Mouse (Mus musculus) urinary bladder, postnatal 25 days (tissue): ENCODE data around the gene Carns1.
"Not testable (repeated sequence)": the region's sequence is repeated elsewhere in the genome, so short reads cannot be mapped to it uniquely, and the experiment has no call there.

Source experiments
- DNase-seq: peaks from one replicate; pipeline ENCODE4 v3.0.0; 2022; ENCODE audit warnings: low spot score

Gene Carns1

DNA sequence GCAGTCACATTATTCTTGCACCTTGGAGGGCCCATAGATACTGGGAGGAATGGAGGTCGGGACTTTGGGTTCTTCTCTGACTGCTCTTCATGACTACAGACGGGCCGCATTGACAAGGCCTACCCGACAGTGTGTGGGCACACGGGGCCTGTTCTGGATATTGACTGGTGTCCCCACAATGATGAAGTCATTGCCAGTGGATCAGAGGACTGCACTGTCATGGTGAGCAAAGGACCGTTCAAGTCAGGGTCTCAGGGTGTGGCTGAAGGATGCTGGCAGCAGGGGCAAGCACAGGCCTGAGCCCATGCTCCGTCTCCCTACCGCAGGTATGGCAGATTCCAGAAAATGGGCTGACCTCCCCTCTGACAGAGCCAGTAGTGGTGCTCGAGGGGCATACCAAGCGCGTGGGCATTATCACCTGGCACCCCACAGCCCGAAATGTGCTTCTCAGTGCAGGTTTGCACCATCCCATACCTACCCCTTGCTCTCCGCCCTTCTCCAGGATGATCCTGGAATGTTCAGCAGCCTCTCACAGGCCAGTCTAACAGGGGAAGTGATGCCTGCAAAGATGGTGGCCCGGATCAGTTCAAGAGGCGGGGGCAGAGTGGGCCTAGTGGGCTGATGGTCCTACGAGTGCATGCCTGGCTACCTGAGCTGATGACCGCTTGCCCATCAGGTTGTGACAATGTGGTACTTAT is 25.4 kb downstream of the Carns1 start:
- no peak for DNase-seq

DNA sequence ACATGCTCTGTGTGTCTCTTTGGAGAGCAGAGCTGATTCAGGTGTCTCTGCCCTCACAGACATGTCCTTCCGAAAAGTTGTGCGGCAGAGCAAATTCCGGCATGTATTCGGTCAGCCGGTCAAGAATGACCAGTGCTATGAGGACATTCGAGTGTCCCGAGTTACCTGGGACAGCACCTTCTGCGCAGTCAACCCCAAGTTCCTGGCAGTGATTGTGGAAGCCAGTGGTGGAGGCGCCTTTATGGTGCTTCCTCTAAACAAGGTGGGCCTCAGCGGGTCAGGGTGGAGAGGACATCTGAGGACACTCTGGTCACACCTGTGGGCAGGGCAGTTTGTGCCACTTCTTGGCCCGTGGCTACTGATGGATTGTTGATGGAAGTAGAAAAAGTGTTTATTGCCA is 26.0 kb downstream of the Carns1 start:
- no peak for DNase-seq

GRCm38 (mm10) chr19:4148819-4149218 is 26.5 kb downstream of the Carns1 start:
- no peak for DNase-seq

DNA sequence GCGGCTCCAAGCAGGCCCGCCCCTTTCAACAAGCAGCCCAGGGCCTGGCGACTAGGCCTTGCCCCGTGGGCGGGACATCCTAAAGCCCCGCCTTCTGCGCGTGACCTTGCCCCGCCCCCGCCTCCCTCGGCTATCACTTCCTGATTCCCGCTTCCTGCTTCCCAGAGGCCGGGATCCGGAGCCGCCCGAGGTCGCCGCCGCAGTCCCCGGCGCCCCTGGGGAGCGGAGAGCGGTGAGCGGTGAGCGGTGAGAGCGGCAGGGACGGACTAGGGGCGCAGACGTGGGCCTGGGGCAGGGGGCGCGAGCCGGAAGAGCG is 26.8 kb downstream of the Carns1 start, which contains the start of gene Coro1b:
Gene Coro1b, plus strand, starts transcription at position 129 of the 316 bp plus-strand sequence.
- peak; percentile 98 for DNase-seq

DNA sequence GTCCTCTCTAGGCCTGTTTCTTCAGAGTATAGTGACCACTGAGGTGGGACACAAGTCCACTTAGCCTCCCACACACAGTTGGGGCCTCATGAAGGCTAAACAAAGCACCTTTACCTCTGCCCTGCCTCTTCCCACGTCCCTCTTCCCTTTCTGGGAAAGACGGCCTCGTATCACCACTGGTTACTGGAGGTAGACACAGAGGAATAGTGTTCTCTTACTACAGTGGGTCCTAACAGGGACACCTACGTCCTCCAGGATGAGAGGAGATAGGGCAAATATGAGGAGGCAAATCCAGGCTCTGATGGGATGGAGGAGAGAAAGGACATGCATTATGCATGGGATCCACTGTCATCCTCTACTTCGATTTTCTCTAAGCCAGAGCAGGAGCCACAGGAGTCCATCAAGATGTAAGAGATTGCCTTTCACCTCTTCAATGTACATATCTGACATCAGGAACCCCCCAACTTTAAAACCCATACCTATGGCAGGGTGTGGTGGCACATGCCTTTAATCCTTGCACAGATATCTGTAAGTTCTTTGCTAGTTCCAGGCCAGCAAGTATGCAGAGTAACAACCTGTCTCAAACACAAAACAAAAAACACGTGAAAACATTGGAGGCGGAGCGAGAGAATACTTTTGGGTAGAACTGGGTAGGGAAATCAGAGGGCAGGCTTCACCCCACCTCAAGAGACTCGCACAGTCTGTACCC is 27.3 kb downstream of the Carns1 start:
- DNase-seq: no peak

DNA sequence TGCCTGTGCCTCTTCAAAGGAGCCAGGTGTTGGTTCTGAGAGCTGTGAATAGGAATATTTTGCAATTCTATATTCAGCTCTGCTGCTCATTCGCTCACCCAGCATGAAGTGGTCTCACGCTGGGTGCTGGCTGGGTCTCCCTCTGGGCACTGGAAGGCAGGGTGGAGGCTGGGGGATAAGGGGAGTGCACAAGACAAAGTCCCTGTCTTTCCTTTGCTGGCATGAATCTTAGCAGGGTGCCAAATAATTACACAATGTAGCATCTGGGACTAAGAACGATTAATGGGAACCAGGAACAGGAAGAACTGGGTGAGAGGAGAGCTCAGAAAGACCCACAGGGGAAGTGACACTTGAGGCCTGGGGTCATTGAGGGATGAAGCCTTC is 28.3 kb downstream of the Carns1 start:
- DNase-seq: no peak

DNA sequence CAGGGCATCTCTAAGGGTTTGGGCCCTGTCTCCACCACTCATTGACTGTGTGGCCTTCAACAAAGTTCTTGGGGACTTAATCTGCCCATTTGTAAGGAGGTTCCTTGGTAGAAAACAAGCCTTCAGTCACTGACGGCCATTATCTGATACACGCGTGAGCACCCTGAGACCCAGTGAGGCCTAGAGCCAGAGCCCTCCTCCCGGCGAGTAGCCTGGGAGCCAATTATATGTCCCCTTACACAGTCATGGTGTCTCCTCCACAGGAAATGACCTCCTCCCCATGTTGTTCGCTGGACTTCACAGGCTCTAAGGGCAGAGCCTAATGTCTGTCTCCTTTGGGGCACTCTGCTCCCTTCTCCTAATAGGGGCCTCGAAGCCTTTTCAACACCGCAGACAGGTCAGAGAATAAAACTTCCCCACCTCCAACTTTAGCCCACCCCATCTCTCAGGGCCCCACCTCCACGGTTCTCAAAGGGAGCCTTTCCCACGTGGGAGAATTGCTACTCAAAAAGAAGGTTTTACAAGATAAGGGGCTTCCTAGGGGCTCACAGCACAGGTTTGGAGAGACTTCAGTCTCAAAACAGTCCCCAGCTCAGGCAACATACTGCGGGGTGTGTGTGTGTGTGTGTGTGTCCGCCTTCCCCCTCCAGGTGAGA is 28.8 kb downstream of the Carns1 start:
- no peak for DNase-seq

GRCm38 (mm10) chr19:4145936-4146335 is 29.3 kb downstream of the Carns1 start:
- no peak for DNase-seq

DNA sequence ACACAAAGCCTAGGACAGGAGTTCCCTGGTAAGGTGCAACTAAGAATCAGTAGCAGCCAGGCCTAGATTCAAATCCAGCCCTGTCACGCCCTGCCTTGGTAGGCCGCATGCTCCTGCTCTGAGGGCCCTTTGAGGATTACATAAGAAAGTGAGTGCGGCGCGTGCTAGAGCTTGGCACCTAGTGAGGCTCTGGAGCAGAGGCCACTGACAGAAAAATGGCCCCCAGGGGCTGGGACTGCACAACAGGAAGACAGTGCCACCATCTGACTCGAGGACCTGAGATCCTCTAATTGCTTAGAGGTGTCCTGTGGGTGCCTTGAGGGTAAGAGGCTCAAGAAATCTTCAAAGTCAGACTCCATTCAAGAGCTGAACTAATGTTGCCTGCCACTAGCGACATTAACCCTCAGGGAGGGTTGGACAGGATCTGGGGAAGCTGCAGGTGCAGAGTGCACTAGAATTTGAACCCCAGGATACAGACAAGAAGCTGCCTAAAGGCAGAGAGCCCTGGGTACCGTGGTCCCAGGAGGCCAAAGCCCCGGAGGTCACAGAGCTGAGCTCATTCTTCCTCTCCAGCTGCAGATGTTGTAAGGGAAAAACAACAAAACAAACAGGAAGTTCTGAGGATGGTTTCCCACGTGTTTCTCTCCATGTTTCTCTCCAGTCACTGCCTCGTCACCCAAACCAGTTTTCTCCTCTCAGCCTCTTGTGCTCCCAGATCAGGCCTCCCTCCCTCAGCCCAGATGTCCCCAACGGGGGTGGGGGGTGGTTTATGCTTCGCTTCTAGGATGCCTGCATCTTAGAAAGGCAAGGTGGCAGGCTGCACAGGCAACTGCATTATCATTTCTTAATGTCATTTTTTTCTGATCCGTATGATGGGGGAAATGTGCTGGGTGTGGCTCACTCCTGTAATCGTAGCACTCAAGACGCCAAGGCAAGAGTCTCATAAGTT is 30.5 kb downstream of the Carns1 start:
- DNase-seq: no peak

DNA sequence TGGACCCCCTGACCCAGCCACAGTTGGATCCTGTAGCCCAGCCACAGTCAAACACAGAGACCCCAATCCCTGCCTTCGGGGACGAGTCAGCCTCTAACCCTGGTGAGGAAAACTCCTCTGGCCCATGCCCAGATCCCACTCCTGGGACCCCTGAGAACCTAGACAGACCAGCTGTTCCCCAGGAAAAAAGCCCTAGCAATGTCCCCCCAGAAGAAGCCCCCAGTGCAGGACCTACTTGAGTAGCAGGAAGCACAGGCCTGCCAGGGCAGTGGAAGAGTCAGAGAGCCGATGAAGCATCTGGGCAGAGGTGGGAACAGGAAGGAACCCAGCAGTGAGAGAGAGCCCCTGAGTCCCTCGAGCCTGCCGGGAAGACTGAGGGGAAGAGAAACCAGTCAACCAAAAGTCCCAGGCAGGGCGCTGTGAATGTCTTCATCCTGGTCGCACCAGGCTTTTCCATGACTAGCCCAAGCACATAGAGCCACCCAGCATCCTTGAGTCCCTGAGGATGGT is 31.5 kb downstream of the Carns1 start, which contains the start of gene Cabp4:
Gene Cabp4, minus strand, starts transcription at position 275 of the 510 bp plus-strand sequence.
- DNase-seq: no peak

DNA sequence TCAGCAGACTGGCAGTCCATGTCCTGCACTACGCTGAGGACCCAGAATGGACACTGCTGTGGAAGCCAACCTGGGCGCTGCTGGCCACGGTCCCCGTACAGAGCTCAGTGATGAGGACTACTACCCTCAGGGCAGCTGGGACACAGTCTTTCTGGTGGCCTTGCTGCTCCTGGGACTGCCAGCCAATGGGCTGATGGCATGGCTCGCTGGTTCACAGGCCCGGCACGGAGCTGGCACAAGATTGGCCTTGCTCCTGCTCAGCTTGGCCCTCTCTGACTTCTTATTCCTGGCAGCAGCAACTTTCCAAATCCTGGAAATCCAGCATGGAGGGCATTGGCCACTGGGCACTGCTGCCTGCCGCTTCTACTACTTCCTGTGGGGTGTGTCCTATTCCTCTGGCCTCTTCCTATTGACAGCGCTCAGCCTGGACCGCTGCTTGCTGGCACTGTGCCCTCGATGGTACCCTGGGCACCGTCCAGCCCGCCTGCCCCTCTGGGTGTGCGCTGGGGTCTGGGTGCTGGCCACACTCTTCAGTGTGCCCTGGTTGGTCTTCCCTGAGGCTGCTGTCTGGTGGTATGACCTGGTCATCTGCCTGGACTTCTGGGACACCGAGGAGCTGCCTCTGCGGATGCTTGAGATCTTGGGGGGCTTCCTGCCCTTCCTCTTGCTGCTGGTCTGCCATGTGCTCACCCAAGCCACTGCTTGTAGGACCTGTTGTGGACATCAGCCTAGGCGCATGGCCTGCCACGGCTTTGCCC is 32.7 kb downstream of the Carns1 start:
- no peak for DNase-seq

DNA sequence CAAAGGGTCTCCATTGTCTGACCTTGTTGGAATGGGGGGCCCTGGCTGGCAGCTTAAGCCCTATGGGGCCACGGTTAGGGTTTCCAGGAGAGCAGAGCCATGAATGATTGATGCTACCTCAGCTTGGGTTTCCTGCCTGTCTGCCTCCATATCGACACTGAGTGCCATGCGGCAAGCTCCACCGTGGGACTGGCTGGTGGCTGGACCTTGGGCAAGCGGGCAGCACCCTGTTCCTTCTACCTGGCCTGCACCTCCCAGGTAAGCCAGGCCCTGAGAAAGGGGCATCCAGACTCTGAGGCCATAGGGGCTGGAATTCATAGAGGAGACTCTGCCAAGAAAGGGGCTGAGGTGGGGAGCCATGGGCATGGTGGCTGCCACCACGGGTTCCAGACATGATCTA is 35.1 kb downstream of the Carns1 start:
- DNase-seq: no peak

DNA sequence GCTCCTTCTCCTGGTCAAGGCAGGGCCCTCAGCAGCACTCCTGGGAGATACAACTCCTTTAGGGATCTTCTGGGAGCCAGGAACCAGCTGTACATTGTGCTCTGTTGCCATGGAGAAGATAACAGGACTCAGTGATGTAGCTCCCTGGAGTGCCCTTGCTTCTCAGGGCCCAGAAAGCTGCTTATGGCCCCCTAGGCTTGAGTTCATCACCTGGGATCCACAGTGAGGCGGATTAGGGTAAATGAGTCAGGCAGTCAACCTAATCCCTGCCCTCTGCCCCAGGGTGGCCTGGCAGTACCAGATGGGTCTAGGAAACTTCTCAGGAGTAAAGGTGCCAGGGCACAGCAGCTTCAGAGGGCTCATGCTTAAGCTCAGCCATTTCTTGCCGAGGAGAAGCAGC is 35.8 kb downstream of the Carns1 start, which contains the start of gene Gpr152:
Gene Gpr152, plus strand, starts transcription at position 342 of the 400 bp plus-strand sequence.
- no peak for DNase-seq

GRCm38 (mm10) chr19:4137913-4138312 is 37.4 kb downstream of the Carns1 start:
- DNase-seq: no peak

DNA sequence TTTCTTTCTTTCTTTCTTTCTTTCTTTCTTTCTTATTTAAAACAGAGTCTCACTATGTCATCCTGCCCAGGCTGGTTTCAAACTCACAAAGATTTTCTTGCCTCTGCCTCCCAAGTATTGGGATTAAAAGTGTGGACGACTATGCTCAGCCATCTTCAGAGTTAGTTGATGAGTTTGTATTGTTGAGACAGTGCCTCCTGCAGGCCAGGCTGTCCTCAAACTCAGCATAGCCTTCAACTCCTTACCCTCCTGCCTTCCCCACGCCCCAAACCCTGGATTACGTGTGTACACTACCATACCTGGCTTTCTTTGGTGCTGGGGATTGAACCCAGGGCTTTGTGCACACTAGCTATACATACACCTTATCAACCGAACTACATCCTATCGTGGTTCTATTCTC is 38.8 kb downstream of the Carns1 start:
- DNase-seq: no peak

GRCm38 (mm10) chr19:4135963-4136345 is 39.3 kb downstream of the Carns1 start:
- not testable (repeated sequence) for DNase-seq

DNA sequence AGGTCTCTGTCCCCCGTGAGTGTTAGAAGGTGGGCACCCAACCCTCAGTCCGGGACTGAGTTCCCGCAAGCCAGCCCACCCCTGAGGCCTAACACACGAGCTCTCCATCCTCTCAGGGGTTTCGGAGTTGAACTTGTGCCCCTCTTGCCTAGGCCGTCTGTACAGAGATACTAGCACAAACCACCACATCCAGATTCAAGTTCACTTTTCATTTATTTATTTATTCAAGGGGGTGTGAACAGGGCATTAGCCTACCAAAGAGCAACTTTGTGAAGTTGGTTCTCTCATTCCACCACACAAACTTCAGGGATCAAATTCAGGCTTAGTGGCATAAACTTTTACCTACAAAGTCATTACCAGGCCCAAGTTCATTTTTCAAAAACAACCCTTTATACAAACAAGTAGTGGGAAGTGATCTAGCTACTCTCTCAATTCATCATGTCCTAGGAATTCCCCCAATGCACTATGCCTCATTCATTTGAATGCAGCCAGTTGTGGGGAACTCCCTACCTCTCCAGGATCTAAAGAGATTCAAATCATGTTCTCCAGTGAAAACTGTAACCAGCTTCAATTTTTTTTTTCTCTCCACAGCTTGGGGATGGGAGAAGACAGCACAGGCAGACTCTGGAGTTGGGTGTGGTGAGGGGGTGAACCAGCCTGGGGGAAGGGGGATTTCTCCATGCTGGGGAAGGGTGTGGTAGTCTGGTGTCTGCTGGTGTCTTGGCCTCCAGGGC is 39.9 kb downstream of the Carns1 start:
- DNase-seq: not testable (repeated sequence)

GRCm38 (mm10) chr19:4134354-4134753 is 40.9 kb downstream of the Carns1 start:
- DNase-seq: no peak

- no peak for DNase-seq
Measured at GRCm38 (mm10) chr19:4131768-4132167, 43.5 kb downstream of the Carns1 start.

DNA sequence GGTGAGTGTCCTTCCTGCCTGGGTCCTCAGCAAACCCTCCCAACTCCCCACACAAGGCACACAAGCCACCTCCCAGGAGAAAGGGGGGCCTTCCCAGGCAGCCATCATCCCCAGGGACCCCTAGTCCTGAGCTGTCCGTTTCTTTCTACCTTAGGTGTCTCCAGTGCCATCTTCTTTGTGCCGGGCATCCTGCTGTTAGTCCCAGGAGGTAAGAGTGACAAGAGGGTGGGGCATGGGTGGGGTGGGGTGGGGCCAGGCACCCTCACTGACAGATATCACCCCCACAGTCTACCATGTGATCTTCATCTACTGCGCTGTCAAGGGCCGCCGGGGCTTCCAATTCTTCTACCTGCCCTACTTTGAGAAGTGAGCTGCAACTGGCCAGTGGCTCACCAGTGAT is 44.2 kb downstream of the Carns1 start:
- no peak for DNase-seq
